Mouse (Mus musculus) retina, embryonic 14.5 days (tissue): ENCODE measurements at regions not wholly inside any gene's neighbourhood (a gene's known extent, or its start where the extent isn't known, plus 50 kb on each side); places are given as distances from the start of the nearest gene placed in this dataset.
A peak's percentile ranks its signal among the peaks of the same experiment; 100 is the strongest.

ENCODE experiments used
- DNase-seq: peaks from one replicate; pipeline ENCODE4 v3.0.0-alpha.2; 2015; ENCODE audit warnings: low spot score

GRCm38 (mm10) chr6:84436716-84437115 lies 157.0 kb downstream of the Cyp26b1 start:
- no peak for DNase-seq

DNA sequence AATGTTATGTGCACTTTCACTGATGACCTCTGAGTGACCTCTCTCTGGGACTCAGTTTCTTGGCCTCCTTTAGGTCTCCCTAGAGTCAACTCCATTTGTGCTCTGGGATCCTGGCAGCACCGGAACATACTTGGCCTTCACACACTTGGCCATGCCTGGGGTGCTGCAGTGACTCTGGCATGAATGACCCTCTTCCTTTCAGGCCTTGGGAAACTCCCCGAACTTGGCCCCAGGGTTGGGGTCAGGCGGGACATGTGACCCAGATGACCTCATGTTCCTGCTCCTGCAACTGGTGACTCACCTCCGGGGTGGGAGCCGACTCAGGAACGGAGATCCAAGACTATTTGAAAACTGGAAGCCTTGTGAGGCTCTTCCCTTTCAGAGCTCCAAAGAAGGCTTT lies 159.2 kb downstream of the Cyp26b1 start:
- no peak for DNase-seq

- no peak for DNase-seq
Measured at GRCm38 (mm10) chr6:84431622-84431955, 162.1 kb downstream of the Cyp26b1 start.

DNA sequence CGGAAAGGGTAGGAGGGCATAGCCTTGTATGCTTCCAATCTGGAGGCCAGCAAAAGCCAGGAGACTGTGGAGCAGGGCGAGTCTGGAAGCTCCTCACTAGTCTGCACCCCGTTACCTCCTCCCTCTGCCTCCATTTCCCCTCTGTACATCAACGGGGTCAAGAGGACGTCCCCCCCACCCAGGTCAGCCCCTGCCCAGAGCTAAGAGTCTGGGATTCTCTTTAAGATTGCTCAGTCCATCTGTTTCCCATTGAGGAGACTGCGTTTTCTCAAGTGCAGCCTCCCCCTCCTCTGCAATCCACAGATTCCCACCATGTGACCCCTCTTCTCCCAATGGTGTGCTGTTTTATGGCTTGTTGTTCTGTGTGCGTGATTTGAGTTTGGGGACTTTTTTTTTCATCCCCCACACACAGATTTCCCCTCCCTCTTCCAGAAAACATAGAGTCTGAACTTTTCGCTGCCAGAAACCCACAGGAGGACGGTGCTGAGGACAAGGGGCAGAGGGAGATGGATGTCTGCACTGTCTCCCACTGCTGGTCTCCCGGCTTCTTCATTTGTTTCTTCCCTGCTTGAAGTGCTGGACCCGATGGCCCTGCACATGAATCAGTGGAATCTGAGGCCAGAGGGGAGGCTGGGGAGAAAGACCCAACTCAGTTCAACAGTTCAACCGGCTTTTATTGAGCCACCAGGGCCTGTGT lies 162.6 kb downstream of the Cyp26b1 start:
- no peak for DNase-seq

DNA sequence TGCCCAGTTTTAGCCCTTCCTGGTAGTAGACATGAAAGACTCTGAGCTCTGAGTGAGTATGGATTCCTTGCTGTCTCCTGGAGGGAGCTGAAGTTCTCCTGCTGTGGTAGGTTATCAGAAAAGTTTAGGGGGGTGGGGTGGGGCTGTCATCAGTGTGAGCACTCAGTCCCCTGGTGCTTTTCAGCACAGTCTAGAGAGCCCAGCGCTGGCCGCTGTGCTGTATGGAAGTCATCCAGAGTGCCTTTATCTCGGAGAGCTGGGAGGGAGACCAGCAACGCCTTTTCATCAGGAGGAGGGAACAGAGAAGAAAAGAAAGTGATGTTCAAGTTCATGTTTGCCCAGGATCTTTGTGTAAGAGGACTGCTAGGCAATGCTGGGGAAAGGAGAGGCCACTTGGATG lies 163.6 kb downstream of the Cyp26b1 start:
- no peak for DNase-seq

- no peak for DNase-seq
Measured at GRCm38 (mm10) chr6:84429247-84429646, 164.5 kb downstream of the Cyp26b1 start.

GRCm38 (mm10) chr6:84426691-84427090 lies 167.0 kb downstream of the Cyp26b1 start:
- DNase-seq = no peak

DNA sequence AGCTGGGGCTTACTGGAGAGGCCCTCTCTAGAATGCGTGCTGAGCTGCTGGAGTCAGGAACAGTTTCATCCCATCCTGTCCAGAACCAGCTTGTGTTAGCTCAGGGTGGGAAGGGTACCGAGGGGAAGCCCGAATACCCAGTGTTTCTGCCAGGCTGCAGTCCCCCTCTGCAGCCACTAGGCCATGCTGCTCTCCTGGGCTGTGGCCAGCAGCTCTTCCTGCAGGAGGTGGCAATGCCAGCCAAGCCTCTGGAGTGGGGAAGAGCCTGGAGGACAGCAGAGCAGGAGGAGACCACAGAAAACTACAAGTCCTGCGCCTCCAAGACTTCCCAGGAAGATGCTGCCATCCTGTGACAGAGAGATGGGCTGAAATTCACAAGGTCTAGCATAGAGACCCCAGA lies 167.9 kb downstream of the Cyp26b1 start:
- DNase-seq = peak; percentile 58

- no peak for DNase-seq
Measured at GRCm38 (mm10) chr6:84422946-84423345, 170.8 kb downstream of the Cyp26b1 start.

- no peak for DNase-seq
Measured at GRCm38 (mm10) chr6:84419691-84420090, 174.0 kb downstream of the Cyp26b1 start.

DNA sequence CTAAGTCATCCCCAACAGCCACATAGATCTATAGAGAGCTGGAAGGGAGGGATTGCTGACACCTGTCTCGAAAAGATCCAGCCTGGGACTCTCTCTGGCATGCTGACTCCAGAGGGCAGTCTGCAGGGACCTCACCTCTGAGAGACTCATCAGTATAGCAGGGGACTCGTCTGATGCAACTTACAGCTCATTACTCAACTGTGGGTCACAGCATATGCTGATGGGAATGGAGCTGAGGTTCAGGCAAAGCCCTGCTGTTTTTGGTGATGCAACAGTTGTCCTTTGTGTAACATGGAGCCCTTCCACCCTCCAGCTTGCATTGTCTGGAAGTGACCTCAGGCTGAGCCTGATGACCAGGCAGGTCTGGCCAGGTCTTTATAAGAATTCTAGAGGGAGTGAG lies 174.4 kb downstream of the Cyp26b1 start:
- DNase-seq = no peak

DNA sequence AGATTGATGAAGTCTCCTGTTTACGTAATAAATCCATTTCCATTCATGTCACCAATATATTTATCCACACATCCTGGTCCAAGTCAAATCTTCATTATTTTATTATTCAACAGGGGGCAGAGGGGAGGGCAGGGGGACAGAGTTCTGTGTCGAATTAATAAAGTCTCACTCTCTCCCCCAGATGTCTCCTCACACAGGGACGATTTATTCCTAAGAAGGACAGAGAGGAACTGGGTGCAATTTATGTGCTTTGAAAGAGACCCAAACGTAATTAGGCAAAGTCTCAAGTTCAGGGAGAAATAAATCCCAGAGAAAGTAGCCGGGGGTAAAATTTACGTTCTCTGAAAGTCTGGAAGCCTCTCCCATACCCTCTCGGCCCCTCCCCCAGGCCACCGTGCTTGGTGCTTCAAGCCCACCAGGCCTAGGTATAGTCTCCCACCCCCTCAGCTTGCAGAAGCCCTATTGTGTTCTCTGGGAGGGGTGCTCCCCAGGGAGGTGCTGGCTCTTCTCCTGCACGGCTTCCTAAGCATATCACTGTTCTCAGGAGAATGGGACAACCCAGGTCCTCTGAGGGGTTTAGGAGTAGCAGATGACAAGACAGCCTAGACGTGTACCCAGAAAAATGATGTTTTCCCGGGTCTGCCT lies 176.6 kb downstream of the Cyp26b1 start:
- DNase-seq = no peak

- no peak for DNase-seq
Measured at GRCm38 (mm10) chr6:84414400-84414799, 179.3 kb downstream of the Cyp26b1 start.

DNA sequence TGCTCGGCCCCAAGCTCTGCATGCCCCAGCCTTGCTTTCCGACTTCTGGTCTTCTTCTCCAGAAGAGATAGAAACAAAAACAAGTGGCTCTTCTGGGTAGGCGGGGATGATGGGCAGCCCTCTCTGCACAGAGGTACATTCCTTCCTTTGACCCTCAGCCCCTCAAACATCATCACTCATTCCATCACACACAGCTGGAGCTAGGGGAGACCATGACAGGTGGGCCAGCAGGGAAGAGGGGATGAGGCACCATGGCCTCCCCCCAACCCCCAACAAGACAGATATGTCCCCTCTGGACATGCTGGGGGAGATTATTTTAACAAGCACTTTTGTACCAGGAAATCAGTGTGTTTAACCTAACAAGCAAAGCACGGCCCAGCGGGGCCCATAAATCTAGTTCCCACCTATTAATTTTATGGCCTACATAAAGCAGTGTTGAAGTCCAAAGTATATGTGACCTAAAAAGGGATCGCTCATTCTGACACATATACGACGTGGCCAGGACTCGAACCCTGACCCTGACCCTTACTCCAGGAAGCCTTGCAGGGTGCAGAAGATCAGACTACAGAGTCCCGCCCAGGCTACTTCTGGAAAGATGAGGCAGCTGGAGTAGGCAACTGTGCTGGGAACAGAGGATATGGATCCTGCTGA lies 183.7 kb downstream of the Cyp26b1 start:
- DNase-seq = no peak

DNA sequence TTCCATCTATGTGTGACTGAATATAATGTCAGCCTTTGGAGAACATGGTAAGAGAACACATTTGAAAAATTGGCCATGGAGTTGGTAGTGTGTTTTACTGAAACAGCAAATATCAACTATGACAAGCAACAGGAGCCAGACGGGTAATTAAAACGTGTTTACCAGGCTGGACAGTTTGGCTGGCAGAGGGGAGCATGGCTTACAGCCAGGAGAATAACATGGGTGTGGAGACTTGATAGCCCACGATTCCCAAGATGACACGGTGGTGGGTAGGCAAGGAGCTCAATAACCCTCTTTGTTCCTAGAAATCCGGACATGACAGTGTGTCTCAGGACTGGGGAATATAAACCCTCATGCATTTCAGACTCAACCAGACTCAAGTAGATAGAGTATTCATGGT lies 185.2 kb downstream of the Cyp26b1 start:
- no peak for DNase-seq

DNA sequence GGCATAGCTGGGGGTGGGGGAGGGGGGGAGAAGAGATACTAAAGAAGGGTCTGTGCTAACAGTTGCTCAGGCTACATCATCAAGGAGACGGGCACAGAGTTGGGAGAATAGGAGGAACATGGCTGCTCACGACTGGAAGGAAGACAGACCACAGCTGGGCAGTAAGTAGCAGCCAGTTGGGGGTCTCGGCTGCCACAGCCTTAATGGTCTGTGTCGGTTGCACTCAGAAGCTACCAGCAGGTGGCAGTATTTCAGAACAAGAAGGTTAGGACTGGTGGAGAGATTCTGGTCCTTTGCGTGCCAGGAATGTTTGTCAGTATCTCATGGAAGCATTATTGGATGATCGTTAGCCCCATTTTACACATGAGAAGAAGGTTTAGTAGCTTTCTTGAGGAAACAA lies 185.9 kb downstream of the Cyp26b1 start:
- peak; percentile 89 for DNase-seq

- DNase-seq = no peak
Measured at GRCm38 (mm10) chr6:84404695-84405094, 189.0 kb downstream of the Cyp26b1 start.

GRCm38 (mm10) chr6:84402431-84402830 lies 191.3 kb downstream of the Cyp26b1 start:
- no peak for DNase-seq

DNA sequence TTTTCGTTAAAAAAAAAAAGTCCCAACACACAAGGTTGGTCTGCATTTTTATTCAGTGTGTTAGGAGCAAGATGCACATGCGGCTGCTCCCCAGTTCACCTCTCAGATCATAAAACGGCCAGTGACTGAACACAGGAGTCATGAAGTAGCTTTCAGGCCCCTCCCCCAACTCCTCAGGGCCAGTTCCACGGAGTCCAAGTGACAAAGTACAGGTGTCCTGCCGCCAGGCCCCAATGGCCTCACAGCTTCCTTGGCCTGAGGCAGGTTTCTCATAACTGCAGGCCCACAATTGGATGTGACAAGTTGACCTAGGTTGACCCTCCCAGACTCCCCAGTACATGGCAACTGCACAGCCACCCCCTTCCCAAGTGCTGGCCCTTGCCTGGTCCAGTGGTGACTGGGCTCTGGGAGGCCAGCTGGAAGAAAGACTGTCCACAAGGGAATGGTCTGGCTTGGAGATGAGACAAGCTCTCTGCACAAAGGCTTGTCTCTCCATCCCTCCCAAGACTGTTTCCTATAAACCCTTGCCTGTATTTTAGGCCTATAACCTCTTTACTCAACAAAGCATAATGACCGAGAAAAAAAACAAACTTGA lies 199.1 kb downstream of the Cyp26b1 start:
- DNase-seq = no peak

DNA sequence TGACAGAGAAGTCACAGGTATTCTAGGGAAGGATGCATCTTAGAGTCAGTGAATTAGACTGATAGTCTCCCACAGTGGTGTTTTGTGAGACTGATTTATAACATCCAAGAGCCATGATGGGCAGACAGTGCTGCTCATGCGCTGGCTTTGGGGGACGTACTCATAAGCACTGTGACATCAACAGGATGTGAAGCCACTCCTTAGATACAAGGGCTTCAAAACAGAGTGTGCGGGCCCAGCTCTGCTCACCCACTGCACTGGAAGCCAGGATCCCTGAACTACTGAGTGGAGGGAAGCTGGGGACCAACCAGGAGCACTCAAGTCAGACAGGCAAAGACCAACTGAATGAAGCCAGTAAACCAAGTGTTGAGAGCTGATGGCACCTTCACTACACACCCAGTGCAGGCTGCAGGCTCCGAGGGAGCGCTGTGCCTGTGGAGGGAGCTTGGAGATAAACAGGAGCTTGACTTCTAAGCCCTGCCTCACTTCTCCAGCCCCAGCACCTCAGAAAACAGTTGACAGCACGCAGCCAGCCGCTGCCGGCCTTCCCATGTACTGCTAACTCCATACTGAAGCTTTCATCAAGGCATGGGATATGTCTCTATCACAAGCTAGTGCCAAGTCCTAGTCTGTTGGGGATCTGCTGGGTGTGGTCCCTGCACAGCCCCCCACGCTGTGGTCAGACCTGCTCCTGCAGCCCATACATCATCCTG lies 200.0 kb downstream of the Cyp26b1 start:
- no peak for DNase-seq

GRCm38 (mm10) chr6:84392752-84393511 lies 200.8 kb downstream of the Cyp26b1 start:
- no peak for DNase-seq

DNA sequence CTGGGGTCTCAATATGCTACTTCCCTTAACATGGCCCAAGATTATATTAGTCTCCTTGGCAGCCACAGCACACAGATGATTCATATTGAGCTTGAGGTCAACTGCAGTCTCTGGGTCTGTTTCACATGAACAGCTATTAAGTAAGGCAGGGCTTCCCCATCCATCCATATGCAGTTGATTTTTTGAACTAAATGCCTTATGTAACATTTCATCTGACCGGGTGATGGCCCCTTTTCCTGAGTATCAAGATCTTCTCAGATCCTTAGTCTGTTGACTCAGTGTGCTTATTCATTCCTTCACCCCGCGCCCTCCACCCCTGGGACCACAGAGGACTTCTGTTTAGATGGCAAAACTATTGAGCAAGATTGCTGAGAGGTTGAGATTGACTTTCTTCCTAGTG lies 202.7 kb downstream of the Cyp26b1 start:
- DNase-seq = no peak
